Mouse (Mus musculus) kidney, adult 2 months (tissue): ENCODE measurements around the gene Ephb4.

Experiments
- CTCF ChIP-seq: fragments of 200-500 bp; conservative IDR thresholded peaks from 2 replicates; pipeline ENCODE4 v1.5.1; 2011; ENCODE audit warnings: low read depth, mild to moderate bottlenecking, control low read depth, low read length, moderate library complexity, mixed read lengths; ENCODE audit not compliant: insufficient read depth, insufficient read length
- POLR2A ChIP-seq: fragments of 200-500 bp; IDR thresholded peaks from one replicate; pipeline ENCODE4 v1.6.1; 2011; ENCODE audit warnings: low read depth, low read length, control low read depth

DNA sequence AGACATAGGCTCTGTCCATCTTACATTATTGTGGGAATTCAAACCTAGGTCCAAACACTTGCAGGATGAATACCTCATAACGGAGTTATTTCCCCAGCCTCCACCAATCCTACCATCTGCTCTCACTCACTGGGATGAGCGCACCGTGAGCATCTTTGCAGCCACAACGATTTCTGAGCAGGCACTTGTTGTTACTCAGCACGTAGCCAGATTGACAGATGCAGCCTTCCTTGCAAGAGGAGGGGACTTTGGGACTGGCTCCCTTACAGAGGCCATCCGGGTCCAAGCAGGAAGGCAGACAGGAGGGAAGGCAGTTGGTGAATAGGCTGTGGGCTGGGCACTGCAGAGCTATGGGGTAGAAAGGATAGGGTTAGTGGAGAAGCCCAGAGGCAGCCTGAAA, 59.5 kb downstream of the Ephb4 start:
- TF ChIP-seq POLR2A (no peak), CTCF (no peak)
